Mouse (Mus musculus): ENCODE measurements around the gene Mecom.

Gene Mecom

GRCm38 (mm10) chr3:29993346-29993745 is 554.5 kb downstream of the Mecom start:
- 0 out of 2 replicates have a peak, but pooled peaks cover 4% of the 10 kb centered on the region for H3K4me1 ChIP-seq (replicated peaks; ENCODE audit: low read depth, low read length)
- H3K27me3 ChIP-seq (ENCODE audit: insufficient read depth, low read length), result no peaks in the 10 kb centered on the region
- no peak overlapping the region for H3K4me3 ChIP-seq (replicated peaks; ENCODE audit: low read length)
- no peaks in the 10 kb centered on the region for H3K36me3 ChIP-seq (ENCODE audit: insufficient read depth, low read length)
- no peak for TF ChIP-seq POU5F1 (IDR thresholded peaks at IDR 0.05; ENCODE audit: borderline replicate concordance, low read length)
- TF ChIP-seq NANOG (IDR thresholded peaks at IDR 0.05; ENCODE audit: borderline replicate concordance, low read length), result no peak
- no peak for TF ChIP-seq CTCF (conservative IDR thresholded peaks at IDR 0.05; ENCODE audit: low read length)
- H3K9me3 ChIP-seq (ENCODE audit: low read length), result no peaks in the 10 kb centered on the region

- Histone ChIP-seq H3K4me1 (replicated peaks; ENCODE audit: low read depth, low read length) (0 out of 2 replicates have a peak, but pooled peaks cover 4% of the 10 kb centered on the region), H3K4me3 (replicated peaks; ENCODE audit: low read length) (no peak overlapping the region), H3K36me3 (ENCODE audit: insufficient read depth, low read length) (no peaks in the 10 kb centered on the region), H3K9me3 (ENCODE audit: low read length) (no peaks in the 10 kb centered on the region), H3K27me3 (ENCODE audit: insufficient read depth, low read length) (no peaks in the 10 kb centered on the region)
- TF ChIP-seq CTCF (conservative IDR thresholded peaks at IDR 0.05; ENCODE audit: low read length) (no peak), POU5F1 (IDR thresholded peaks at IDR 0.05; ENCODE audit: borderline replicate concordance, low read length) (no peak), NANOG (IDR thresholded peaks at IDR 0.05; ENCODE audit: borderline replicate concordance, low read length) (no peak)
Observed at GRCm38 (mm10) chr3:29991523-29991922, 556.3 kb downstream of the Mecom start.

GRCm38 (mm10) chr3:29984431-29984830 is 563.4 kb downstream of the Mecom start:
- Histone ChIP-seq H3K4me1 (replicated peaks; ENCODE audit: low read depth, low read length) (no peaks in the 10 kb centered on the region), H3K36me3 (ENCODE audit: insufficient read depth, low read length) (no peaks in the 10 kb centered on the region), H3K27me3 (ENCODE audit: insufficient read depth, low read length) (no peaks in the 10 kb centered on the region), H3K4me3 (replicated peaks; ENCODE audit: low read length) (no peak overlapping the region), H3K9me3 (ENCODE audit: low read length) (no peaks in the 10 kb centered on the region)
- no peak for TF ChIP-seq POU5F1 (IDR thresholded peaks at IDR 0.05; ENCODE audit: borderline replicate concordance, low read length)

GRCm38 (mm10) chr3:29981259-29981910 is 566.4 kb downstream of the Mecom start:
- Histone ChIP-seq H3K36me3 (ENCODE audit: insufficient read depth, low read length) (no peaks in the 10 kb centered on the region), H3K9me3 (ENCODE audit: low read length) (no peaks in the 10 kb centered on the region), H3K4me3 (replicated peaks; ENCODE audit: low read length) (no peak overlapping the region), H3K4me1 (replicated peaks; ENCODE audit: low read depth, low read length) (no peaks in the 10 kb centered on the region), H3K27me3 (ENCODE audit: insufficient read depth, low read length) (no peaks in the 10 kb centered on the region)
- TF ChIP-seq POU5F1 (IDR thresholded peaks at IDR 0.05; ENCODE audit: borderline replicate concordance, low read length) (no peak), CTCF (conservative IDR thresholded peaks at IDR 0.05; ENCODE audit: low read length) (no peak), NANOG (IDR thresholded peaks at IDR 0.05; ENCODE audit: borderline replicate concordance, low read length) (no peak)

- H3K9me3 ChIP-seq (ENCODE audit: low read length), result no peaks in the 10 kb centered on the region
- TF ChIP-seq POU5F1 (IDR thresholded peaks at IDR 0.05; ENCODE audit: borderline replicate concordance, low read length), result no peak
- no peak for TF ChIP-seq NANOG (IDR thresholded peaks at IDR 0.05; ENCODE audit: borderline replicate concordance, low read length)
- no peak for TF ChIP-seq CTCF (conservative IDR thresholded peaks at IDR 0.05; ENCODE audit: low read length)
- no peaks in the 10 kb centered on the region for H3K36me3 ChIP-seq (ENCODE audit: insufficient read depth, low read length)
- H3K4me3 ChIP-seq (replicated peaks; ENCODE audit: low read length), result no peak overlapping the region
- no peaks in the 10 kb centered on the region for H3K4me1 ChIP-seq (replicated peaks; ENCODE audit: low read depth, low read length)
- H3K27me3 ChIP-seq (ENCODE audit: insufficient read depth, low read length), result no peaks in the 10 kb centered on the region
Observed at GRCm38 (mm10) chr3:29980531-29980930, 567.3 kb downstream of the Mecom start.

- TF ChIP-seq CTCF (conservative IDR thresholded peaks at IDR 0.05; ENCODE audit: low read length) (no peak), NANOG (IDR thresholded peaks at IDR 0.05; ENCODE audit: borderline replicate concordance, low read length) (no peak), POU5F1 (IDR thresholded peaks at IDR 0.05; ENCODE audit: borderline replicate concordance, low read length) (no peak)
- H3K27me3 ChIP-seq (ENCODE audit: insufficient read depth, low read length), result no peaks in the 10 kb centered on the region
- H3K4me3 ChIP-seq (replicated peaks; ENCODE audit: low read length), result no peak overlapping the region
- no peaks in the 10 kb centered on the region for H3K36me3 ChIP-seq (ENCODE audit: insufficient read depth, low read length)
- H3K9me3 ChIP-seq (ENCODE audit: low read length), result no peaks in the 10 kb centered on the region
- H3K4me1 ChIP-seq (replicated peaks; ENCODE audit: low read depth, low read length), result no peaks in the 10 kb centered on the region
Observed at GRCm38 (mm10) chr3:29976580-29976979, 571.2 kb downstream of the Mecom start.

GRCm38 (mm10) chr3:29968433-29968949 is 579.3 kb downstream of the Mecom start:
- no peaks in the 10 kb centered on the region for H3K9me3 ChIP-seq (ENCODE audit: low read length)
- no peaks in the 10 kb centered on the region for H3K4me1 ChIP-seq (replicated peaks; ENCODE audit: low read depth, low read length)
- TF ChIP-seq NANOG (IDR thresholded peaks at IDR 0.05; ENCODE audit: borderline replicate concordance, low read length) (no peak), CTCF (conservative IDR thresholded peaks at IDR 0.05; ENCODE audit: low read length) (no peak), POU5F1 (IDR thresholded peaks at IDR 0.05; ENCODE audit: borderline replicate concordance, low read length) (no peak)
- no peak overlapping the region for H3K4me3 ChIP-seq (replicated peaks; ENCODE audit: low read length)
- H3K27me3 ChIP-seq (ENCODE audit: insufficient read depth, low read length), result no peaks in the 10 kb centered on the region
- H3K36me3 ChIP-seq (ENCODE audit: insufficient read depth, low read length), result no peaks in the 10 kb centered on the region

GRCm38 (mm10) chr3:29963953-29964352 is 583.9 kb downstream of the Mecom start:
- Histone ChIP-seq H3K4me1 (replicated peaks; ENCODE audit: low read depth, low read length) (no peaks in the 10 kb centered on the region), H3K9me3 (ENCODE audit: low read length) (no peaks in the 10 kb centered on the region), H3K27me3 (ENCODE audit: insufficient read depth, low read length) (no peaks in the 10 kb centered on the region), H3K4me3 (replicated peaks; ENCODE audit: low read length) (no peak overlapping the region), H3K36me3 (ENCODE audit: insufficient read depth, low read length) (no peaks in the 10 kb centered on the region)
- TF ChIP-seq NANOG (IDR thresholded peaks at IDR 0.05; ENCODE audit: borderline replicate concordance, low read length), result no peak
- TF ChIP-seq POU5F1 (IDR thresholded peaks at IDR 0.05; ENCODE audit: borderline replicate concordance, low read length), result no peak
- TF ChIP-seq CTCF (conservative IDR thresholded peaks at IDR 0.05; ENCODE audit: low read length), result no peak

GRCm38 (mm10) chr3:29963447-29963846 is 584.4 kb downstream of the Mecom start:
- no peak overlapping the region for H3K4me3 ChIP-seq (replicated peaks; ENCODE audit: low read length)
- H3K4me1 ChIP-seq (replicated peaks; ENCODE audit: low read depth, low read length), result no peaks in the 10 kb centered on the region
- H3K36me3 ChIP-seq (ENCODE audit: insufficient read depth, low read length), result no peaks in the 10 kb centered on the region
- no peaks in the 10 kb centered on the region for H3K27me3 ChIP-seq (ENCODE audit: insufficient read depth, low read length)
- TF ChIP-seq NANOG (IDR thresholded peaks at IDR 0.05; ENCODE audit: borderline replicate concordance, low read length), result no peak
- H3K9me3 ChIP-seq (ENCODE audit: low read length), result no peaks in the 10 kb centered on the region

All from E14TG2a.4 (cell line).